In genomic region chr9:87732416-87733235, GRCm38 (mm10) we compare ENCODE assay signal across 13 mouse cellular contexts. TPM values are rescaled to one million over a fixed set of nuclear protein-coding genes. Genes with fewer than 3 reads are reported as not detected.
DNase-seq lines count a peak whose midpoint lies in the region; ATAC-seq lines count a peak whose summit lies in the region.
"Had no signal": no experiment of that assay in that cellular context is flagged by ENCODE, and none has a peak within 500 bp of the region (broad histone marks: within the 10 kb centered on the region; RNA-seq: fewer than 3 reads in every experiment).

No protein-coding gene starts in this region.

- no peak overlapping the region for H3K9ac ChIP-seq in forebrain, embryonic 12.5 days
- no peak overlapping the region for H3K9ac ChIP-seq in midbrain, embryonic 14.5 days (replicated peaks; ENCODE audit: low read length)
- no peak overlapping the region for H3K9ac ChIP-seq in midbrain, embryonic 13.5 days (replicated peaks)
- H3K9ac ChIP-seq: liver, embryonic 14.5 days had no signal

- intact Hi-C loops in heart, postnatal 10 days (cut with DNase I): loop anchor here (5.0 kb wide), 3 partner anchors 315 to 490 kb away; no protein-coding TSS in a partner anchor
- intact Hi-C loops in gastrocnemius, postnatal 14 days (cut with DNase I; ENCODE audit: low total_unique reads): no loop called here

- H3K27me3 ChIP-seq in forebrain, embryonic 10.5 days (ENCODE audit: poor library complexity, severe bottlenecking): peaks cover 100% of the 10 kb centered on the region
- H3K27me3 ChIP-seq in forebrain, embryonic 12.5 days: peaks cover 74% of the 10 kb centered on the region
- H3K27me3 ChIP-seq in midbrain, embryonic 14.5 days (ENCODE audit: control insufficient read depth, insufficient read depth, low read length): peaks cover 83% of the 10 kb centered on the region
- H3K27me3 ChIP-seq in midbrain, embryonic 13.5 days: peaks cover 94% of the 10 kb centered on the region

- no peak overlapping the region for H3K4me3 ChIP-seq in forebrain, embryonic 10.5 days
- H3K4me3 ChIP-seq in forebrain, embryonic 12.5 days (replicated peaks): no peak overlapping the region
- no peak overlapping the region for H3K4me3 ChIP-seq in midbrain, embryonic 14.5 days (replicated peaks; ENCODE audit: low read depth, low read length)
- no peak overlapping the region for H3K4me3 ChIP-seq in midbrain, embryonic 13.5 days (replicated peaks)
- H3K4me3 ChIP-seq: layer of hippocampus, adult 2 months had no signal

- 1% methylated on average over 25 of the region's 25 CpGs for WGBS in forebrain, embryonic 10.5 days
- WGBS in forebrain, embryonic 12.5 days: under 1% methylated on average over 25 of the region's 25 CpGs
- 2% methylated on average over 25 of the region's 25 CpGs for WGBS in midbrain, embryonic 14.5 days
- 3% methylated on average over 25 of the region's 25 CpGs for WGBS in midbrain, embryonic 13.5 days

- peaks cover 31% of the 10 kb centered on the region for H3K4me1 ChIP-seq in forebrain, embryonic 10.5 days
- H3K4me1 ChIP-seq in forebrain, embryonic 12.5 days: peaks cover 18% of the 10 kb centered on the region
- peaks cover 10% of the 10 kb centered on the region; the same call in 1 of the 2 replicates for H3K4me1 ChIP-seq in midbrain, embryonic 14.5 days (ENCODE audit: control insufficient read depth, insufficient read depth, low read length)
- H3K4me1 ChIP-seq in midbrain, embryonic 13.5 days (replicated peaks): peaks cover 24% of the 10 kb centered on the region

- no peak overlapping the region for H3K27ac ChIP-seq in forebrain, embryonic 10.5 days
- no peak overlapping the region for H3K27ac ChIP-seq in forebrain, embryonic 12.5 days
- H3K27ac ChIP-seq in midbrain, embryonic 14.5 days (replicated peaks; ENCODE audit: low read depth, low read length): no peak overlapping the region
- H3K27ac ChIP-seq in midbrain, embryonic 13.5 days: no peak overlapping the region
- H3K27ac ChIP-seq: hindbrain, postnatal 0 days; layer of hippocampus, adult 2 months; liver, embryonic 14.5 days had no signal

- DNase-seq in forebrain, embryonic 10.5 days (ENCODE audit: extremely low spot score, low spot score): peak; percentile 35
- DNase-seq in midbrain, embryonic 14.5 days: peak; percentile 23
- peak; percentile 42 to 45 for DNase-seq in heart, postnatal 10 days
- DNase-seq in gastrocnemius, postnatal 25 days: no peak
- no peak for DNase-seq in gastrocnemius, postnatal 14 days
- DNase-seq: adrenal gland, postnatal 36 days had no signal

- H3K9me3 ChIP-seq in forebrain, embryonic 10.5 days: no peaks in the 10 kb centered on the region
- H3K9me3 ChIP-seq in forebrain, embryonic 12.5 days: no peaks in the 10 kb centered on the region
- H3K9me3 ChIP-seq in midbrain, embryonic 14.5 days (ENCODE audit: control insufficient read depth, low read length): no peaks in the 10 kb centered on the region
- no peaks in the 10 kb centered on the region for H3K9me3 ChIP-seq in midbrain, embryonic 13.5 days

- H3K36me3 ChIP-seq in forebrain, embryonic 10.5 days (replicated peaks): no peaks in the 10 kb centered on the region
- H3K36me3 ChIP-seq in forebrain, embryonic 12.5 days (replicated peaks): no peaks in the 10 kb centered on the region
- no peaks in the 10 kb centered on the region for H3K36me3 ChIP-seq in midbrain, embryonic 14.5 days (ENCODE audit: control insufficient read depth, insufficient read depth, low read length)
- H3K36me3 ChIP-seq in midbrain, embryonic 13.5 days: no peaks in the 10 kb centered on the region

- no peak overlapping the region for H3K4me2 ChIP-seq in forebrain, embryonic 12.5 days
- H3K4me2 ChIP-seq in midbrain, embryonic 14.5 days (ENCODE audit: low read length): no peak overlapping the region
- no peak overlapping the region for H3K4me2 ChIP-seq in midbrain, embryonic 13.5 days (replicated peaks)

- no peak for ATAC-seq in forebrain, embryonic 12.5 days (ENCODE audit: low FRiP score)
- ATAC-seq in midbrain, embryonic 14.5 days (ENCODE audit: low FRiP score, low TSS enrichment): no peak
- no peak for ATAC-seq in midbrain, embryonic 13.5 days
- ATAC-seq in erythroblast, adult 5-6 weeks (replicated peaks; ENCODE audit: low FRiP score, poor library complexity, severe bottlenecking): no peak
- ATAC-seq: hindbrain, postnatal 0 days; midbrain, embryonic 16.5 days had no signal

RNA-seq across cellular contexts. Expression of gene Tbx18, which starts 1.6 kb away (rescaled TPM):
- 3.0 and 3.1 TPM in 2 replicates for polyA plus RNA-seq in forebrain, embryonic 10.5 days (2016; fragmentation: Nextera tagmentation; extraction: Ambion mirVana)
- polyA plus RNA-seq in forebrain, embryonic 12.5 days (2016; fragmentation: Nextera tagmentation; extraction: Ambion mirVana): 2.5 and 3.6 TPM in 2 replicates
- polyA plus RNA-seq in midbrain, embryonic 14.5 days (2014; fragmentation: Nextera tagmentation; extraction: Ambion mirVana): 0.08 and 3.2 TPM in 2 replicates
- polyA plus RNA-seq in midbrain, embryonic 13.5 days (2015; fragmentation: Nextera tagmentation; extraction: Ambion mirVana): 1.9 and 2.9 TPM in 2 replicates
- total RNA-seq in heart, postnatal 10 days (2021): 1 to 10 TPM; 7.8 to 9.4 TPM
- total RNA-seq in erythroblast, adult 5-6 weeks (2015; ENCODE audit: low replicate concordance): not detected in 2 replicates
- total RNA-seq in erythroblast, adult 5-6 weeks (2017; ENCODE audit: low replicate concordance): 0.68 TPM in 1 of 2 replicates, not detected in the other
- 1 to 10 TPM in 1 of 2 experiments, under 1 TPM in 1; 0.64 to 1.6 TPM for total RNA-seq in gastrocnemius, postnatal 25 days (2021)
- 1 to 10 TPM; 1.2 to 2.3 TPM for total RNA-seq in gastrocnemius, postnatal 14 days (2021)

Comparison
In these comparisons a context has a peak if more than half of its experiments do, and no peak if none do; other contexts are left out.
1. DNase-seq: peak in forebrain, embryonic 10.5 days (single experiment), midbrain, embryonic 14.5 days (single experiment) and heart, postnatal 10 days (2 of 2); none in gastrocnemius, postnatal 25 days (single experiment) and gastrocnemius, postnatal 14 days (single experiment).